Mouse (Mus musculus): ENCODE results near the gene Scgb1b17. TPM values are rescaled to one million over a fixed set of nuclear protein-coding genes. Genes with fewer than 3 reads are reported as not detected.
"Not testable (repeated sequence)": the region's sequence is repeated elsewhere in the genome, so short reads cannot be mapped to it uniquely, and the experiment has no call there.

Gene Scgb1b17
- total RNA-seq (2021) = not detected
- long read RNA-seq, experiment 1 = 0 reads
- long read RNA-seq, experiment 2 = 0 reads

DNA sequence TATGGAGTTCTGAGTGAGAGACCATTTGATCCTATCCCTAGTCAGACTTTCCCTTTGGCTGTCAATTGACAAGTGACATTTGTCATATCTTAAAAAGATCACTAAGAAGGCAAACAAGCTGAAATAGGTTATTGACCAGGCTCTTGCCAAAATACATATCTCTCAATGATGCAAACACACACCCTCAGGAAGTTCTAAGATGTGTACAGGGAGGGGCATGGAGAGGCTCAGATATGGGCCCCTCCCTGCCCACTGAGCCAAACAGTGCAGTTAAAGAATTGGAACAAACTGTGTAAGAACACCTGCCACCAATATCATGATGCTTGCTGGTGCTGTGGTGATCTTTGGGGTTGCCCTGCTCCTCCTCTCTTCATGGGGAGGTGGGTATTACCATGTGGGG lies at the start of gene Scgb1b17:
TSS of gene Scgb1b17 (plus strand) at position 301 of the 400 bp plus-strand sequence.
- DNase-seq = not testable (repeated sequence)

DNA sequence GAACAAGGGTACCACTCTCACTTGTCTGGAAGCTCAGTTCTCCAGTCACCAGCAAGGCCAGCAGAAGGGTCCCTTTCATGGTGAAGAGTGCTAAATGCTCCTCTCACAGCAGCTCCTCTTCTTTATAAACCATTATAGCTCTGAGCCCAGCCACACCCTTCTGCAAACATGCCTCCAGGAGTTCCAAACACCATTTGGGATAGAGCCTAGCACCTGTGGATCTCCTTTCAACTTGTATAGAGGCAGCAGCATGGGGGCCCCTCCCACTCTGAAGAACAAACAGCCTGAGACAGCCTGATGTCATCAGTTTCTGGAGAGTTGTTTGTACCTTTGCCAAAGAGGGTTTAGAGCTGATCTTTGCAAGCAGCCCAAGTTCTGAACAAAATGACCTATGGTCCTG lies 6.8 kb upstream of the Scgb1b17 start, which contains the start of gene Scgb2b17:
TSS of gene Scgb2b17 (minus strand) at position 101 of the 400 bp plus-strand sequence.
- not testable (repeated sequence) for DNase-seq

Other genes with a start within 250 kb of the Scgb1b17 start
- gene Scgb2b15, start 233.8 kb upstream of the Scgb1b17 start, total RNA-seq (2021) = not detected
- not detected for gene Scgb1b15, start 226.9 kb upstream of the Scgb1b17 start, total RNA-seq (2021)
- gene Scgb2b17, start 6.9 kb upstream of the Scgb1b17 start, total RNA-seq (2021) = not detected
- gene Scgb2b18, start 110.4 kb downstream of the Scgb1b17 start, total RNA-seq (2021) = not detected
- not detected for gene Scgb1b18, start 122.1 kb downstream of the Scgb1b17 start, total RNA-seq (2021)
- not detected for gene Scgb2b19, start 216.9 kb downstream of the Scgb1b17 start, total RNA-seq (2021)
- not detected for gene Scgb1b19, start 223.8 kb downstream of the Scgb1b17 start, total RNA-seq (2021)

All from gastrocnemius, postnatal 25 days (tissue).